Mouse (Mus musculus) erythroid progenitor cell, adult 5-6 weeks (primary cell): Measurements from ENCODE around the gene Stk32c. TPM values are rescaled to one million over a fixed set of nuclear protein-coding genes. Genes with fewer than 3 reads are reported as not detected.

ENCODE experiments used
- ATAC-seq: replicated peaks from 2 replicates; pipeline ENCODE4 v1.8.0; 2016; ENCODE audit warnings: moderate number of reproducible peaks, mild to moderate bottlenecking, moderate TSS enrichment, inconsistent platforms; ENCODE audit not compliant: poor library complexity, low FRiP score, severe bottlenecking
- total RNA-seq, 2 experiments: library from RNA; stranded (forward) in 1 of 2; stranded (reverse) in 1 of 2; fragments of 150-400 nt in 1 of 2; fragments of 186-747, 209-891 nt in 1 of 2; gene quantifications; 2 replicates each; pipeline versions ENCODE4 v1.2.3 to v1.2.4; 2015 to 2017; ENCODE audit warnings: low replicate concordance in 2 of 2

Gene Stk32c
- total RNA-seq, 2 experiments from 2014 or later: not detected

GRCm38 (mm10) chr7:139156341-139157058 lies 56.6 kb downstream of the Stk32c start:
- ATAC-seq: no peak

- ATAC-seq: no peak
These were observed 60.2 kb downstream of the Stk32c start for GRCm38 (mm10) chr7:139152927-139153326.

- ATAC-seq: no peak
These were observed 62.0 kb downstream of the Stk32c start for GRCm38 (mm10) chr7:139151116-139151515.

- no peak for ATAC-seq
These were observed 63.7 kb downstream of the Stk32c start for GRCm38 (mm10) chr7:139149373-139149772.

- ATAC-seq: no peak
These were observed 65.7 kb downstream of the Stk32c start for GRCm38 (mm10) chr7:139147360-139147759.

GRCm38 (mm10) chr7:139145891-139146290 lies 67.2 kb downstream of the Stk32c start:
- ATAC-seq: no peak

GRCm38 (mm10) chr7:139143785-139144184 lies 69.3 kb downstream of the Stk32c start:
- ATAC-seq: no peak

GRCm38 (mm10) chr7:139139921-139140461 lies 73.1 kb downstream of the Stk32c start:
- no peak for ATAC-seq

- ATAC-seq: no peak
These were observed 76.1 kb downstream of the Stk32c start for GRCm38 (mm10) chr7:139136906-139137491.

- no peak for ATAC-seq
These were observed 77.9 kb downstream of the Stk32c start for GRCm38 (mm10) chr7:139135236-139135635.

GRCm38 (mm10) chr7:139133446-139133845 lies 79.7 kb downstream of the Stk32c start:
- no peak for ATAC-seq

GRCm38 (mm10) chr7:139131538-139131937 lies 81.6 kb downstream of the Stk32c start:
- ATAC-seq: no peak

GRCm38 (mm10) chr7:139130361-139130760 lies 82.7 kb downstream of the Stk32c start:
- ATAC-seq: no peak

GRCm38 (mm10) chr7:139128994-139129393 lies 84.1 kb downstream of the Stk32c start:
- no peak for ATAC-seq

GRCm38 (mm10) chr7:139126549-139126948 lies 86.6 kb downstream of the Stk32c start:
- no peak for ATAC-seq

GRCm38 (mm10) chr7:139125881-139126280 lies 87.2 kb downstream of the Stk32c start:
- no peak for ATAC-seq

- no peak for ATAC-seq
These were observed 93.3 kb downstream of the Stk32c start for GRCm38 (mm10) chr7:139119775-139120153.

- no peak for ATAC-seq
These were observed 93.8 kb downstream of the Stk32c start for GRCm38 (mm10) chr7:139119152-139119774.

- ATAC-seq: no peak
These were observed 105.0 kb downstream of the Stk32c start for GRCm38 (mm10) chr7:139107908-139108650.

- ATAC-seq: no peak
These were observed 107.4 kb downstream of the Stk32c start for GRCm38 (mm10) chr7:139105705-139106104.
